Mouse (Mus musculus): ENCODE measurements around the gene Elf1. TPM values are rescaled to one million over a fixed set of nuclear protein-coding genes. Genes with fewer than 3 reads are reported as not detected.

Gene Elf1
- polyA plus RNA-seq, 1 experiment from 2014 or later: 3.0 TPM

Small RNA genes within 50 kb of the gene (microRNA-seq; reads per million reads assigned to microRNA genes)
- gene Gm27857: not detected

Other genes with a start within 250 kb of the Elf1 start
- gene Zfp957, start 233.8 kb upstream of the Elf1 start, polyA plus RNA-seq (2015; fragmentation: Nextera tagmentation; extraction: Ambion mirVana): 0.06 TPM in 1 of 2 replicates, not detected in the other
- 21.4 and 33.6 TPM in 2 replicates for gene Rgcc, start 179.5 kb upstream of the Elf1 start, polyA plus RNA-seq (2015; fragmentation: Nextera tagmentation; extraction: Ambion mirVana)
- gene Naa16, start 90.4 kb upstream of the Elf1 start, polyA plus RNA-seq (2015; fragmentation: Nextera tagmentation; extraction: Ambion mirVana): 20.2 and 22.8 TPM in 2 replicates
- 10.8 and 11.2 TPM in 2 replicates for gene Mtrf1, start 83.4 kb upstream of the Elf1 start, polyA plus RNA-seq (2015; fragmentation: Nextera tagmentation; extraction: Ambion mirVana)
- gene Kbtbd7, start 54.7 kb upstream of the Elf1 start, polyA plus RNA-seq (2015; fragmentation: Nextera tagmentation; extraction: Ambion mirVana): 21.3 and 22.6 TPM in 2 replicates
- 1.7 and 1.9 TPM in 2 replicates for gene Kbtbd6, start 29.4 kb upstream of the Elf1 start, polyA plus RNA-seq (2015; fragmentation: Nextera tagmentation; extraction: Ambion mirVana)
- gene Wbp4, start 326 bp downstream of the Elf1 start, polyA plus RNA-seq (2015; fragmentation: Nextera tagmentation; extraction: Ambion mirVana): 42.7 and 43.4 TPM in 2 replicates
- gene Sugt1, start 106.5 kb downstream of the Elf1 start, polyA plus RNA-seq (2015; fragmentation: Nextera tagmentation; extraction: Ambion mirVana): 100 and 108 TPM in 2 replicates
- 1.9 and 2.1 TPM in 2 replicates for gene Cnmd, start 181.0 kb downstream of the Elf1 start, polyA plus RNA-seq (2015; fragmentation: Nextera tagmentation; extraction: Ambion mirVana)

Measured in midbrain, embryonic 15.5 days (tissue).